Mouse (Mus musculus) megakaryocyte, adult 5-6 weeks (primary cell): Measurements from ENCODE around the gene Gm9936. TPM values are rescaled to one million over a fixed set of nuclear protein-coding genes. Genes with fewer than 3 reads are reported as not detected.

ENCODE experiments used
- total RNA-seq, 2 experiments: library from RNA; stranded (forward) in 1 of 2; stranded (reverse) in 1 of 2; fragments of 153-499, 151-499 nt in 1 of 2; fragments of 221-1000, 200-1000 nt in 1 of 2; gene quantifications; 2 replicates each; pipeline versions ENCODE4 v1.2.3 to v1.2.4; 2015 to 2017

Gene Gm9936
- total RNA-seq, 2 experiments from 2014 or later = not detected

Other genes with a start within 250 kb of the Gm9936 start
- gene Trpv4, start 200.3 kb downstream of the Gm9936 start, total RNA-seq (2015) = 1.5 TPM in 2 replicates
- 0.94 and 1.8 TPM in 2 replicates for gene Trpv4, start 200.3 kb downstream of the Gm9936 start, total RNA-seq (2017)
- gene Gltp, start 167.7 kb downstream of the Gm9936 start, total RNA-seq (2015) = 268 and 269 TPM in 2 replicates
- gene Gltp, start 167.7 kb downstream of the Gm9936 start, total RNA-seq (2017) = 135 and 141 TPM in 2 replicates
- 2.6 and 3.0 TPM in 2 replicates for gene Tchp, start 150.9 kb downstream of the Gm9936 start, total RNA-seq (2015)
- gene Tchp, start 150.9 kb downstream of the Gm9936 start, total RNA-seq (2017) = 6.9 and 7.6 TPM in 2 replicates
- 169 and 170 TPM in 2 replicates for gene Ankrd13a, start 84.0 kb downstream of the Gm9936 start, total RNA-seq (2015)
- gene Ankrd13a, start 84.0 kb downstream of the Gm9936 start, total RNA-seq (2017) = 204 and 225 TPM in 2 replicates
- gene Git2, start 83.2 kb downstream of the Gm9936 start, total RNA-seq (2015) = 93.8 and 97.0 TPM in 2 replicates
- gene Git2, start 83.2 kb downstream of the Gm9936 start, total RNA-seq (2017) = 87.1 and 107 TPM in 2 replicates
- gene 1500011B03Rik, start 35.2 kb downstream of the Gm9936 start, total RNA-seq (2015) = 30.6 and 45.3 TPM in 2 replicates
- gene 1500011B03Rik, start 35.2 kb downstream of the Gm9936 start, total RNA-seq (2017) = 19.1 and 24.0 TPM in 2 replicates
- 0.16 and 0.30 TPM in 2 replicates for gene 4930519G04Rik, start 5.0 kb downstream of the Gm9936 start, total RNA-seq (2015)
- gene 4930519G04Rik, start 5.0 kb downstream of the Gm9936 start, total RNA-seq (2017) = 0.24 and 0.84 TPM in 2 replicates
- gene Oasl2, start 38.3 kb upstream of the Gm9936 start, total RNA-seq (2015) = 55.8 and 59.4 TPM in 2 replicates
- 32.3 TPM in 2 replicates for gene Oasl2, start 38.3 kb upstream of the Gm9936 start, total RNA-seq (2017)
- 4.3 and 9.3 TPM in 2 replicates for gene Oasl1, start 64.6 kb upstream of the Gm9936 start, total RNA-seq (2015)
- 1.3 and 2.4 TPM in 2 replicates for gene Oasl1, start 64.6 kb upstream of the Gm9936 start, total RNA-seq (2017)
- gene 2210016L21Rik, start 83.5 kb upstream of the Gm9936 start, total RNA-seq (2015) = 6.3 and 10.3 TPM in 2 replicates
- 7.3 and 8.1 TPM in 2 replicates for gene 2210016L21Rik, start 83.5 kb upstream of the Gm9936 start, total RNA-seq (2017)
- gene Hnf1a, start 112.4 kb upstream of the Gm9936 start, total RNA-seq (2015) = not detected in 2 replicates
- gene Hnf1a, start 112.4 kb upstream of the Gm9936 start, total RNA-seq (2017) = not detected in 2 replicates
- gene Sppl3, start 152.5 kb upstream of the Gm9936 start, total RNA-seq (2015) = 33.1 and 33.6 TPM in 2 replicates
- gene Sppl3, start 152.5 kb upstream of the Gm9936 start, total RNA-seq (2017) = 22.8 and 24.6 TPM in 2 replicates
- gene Gm10401, start 239.6 kb upstream of the Gm9936 start, total RNA-seq (2015) = not detected in 2 replicates
- not detected in 2 replicates for gene Gm10401, start 239.6 kb upstream of the Gm9936 start, total RNA-seq (2017)